Mouse (Mus musculus): ENCODE measurements around the gene Gba. TPM values are rescaled to one million over a fixed set of nuclear protein-coding genes. Genes with fewer than 3 reads are reported as not detected.
A peak's percentile ranks its signal among the peaks of the same experiment; 100 is the strongest.

Gba gene
- total RNA-seq, 2 experiments from 2014 or later, result 22.1 to 23.9 TPM

- peak in 1 of 2 experiments; percentile 39 for DNase-seq
- intact Hi-C loops (cut with DNase I), result no loop called here
Measured at GRCm38 (mm10) chr3:89233562-89234110, 30.9 kb downstream of the Gba start.

GRCm38 (mm10) chr3:89236516-89236915 is 33.8 kb downstream of the Gba start:
- DNase-seq, result no peak
- intact Hi-C loops (cut with DNase I), result no loop called here

GRCm38 (mm10) chr3:89237682-89238081 is 35.0 kb downstream of the Gba start:
- DNase-seq, result no peak
- intact Hi-C loops (cut with DNase I), result no loop called here

- no peak for DNase-seq
- intact Hi-C loops (cut with DNase I), result no loop called here
Measured at GRCm38 (mm10) chr3:89238494-89238893, 35.8 kb downstream of the Gba start.

GRCm38 (mm10) chr3:89242331-89242895 is 39.7 kb downstream of the Gba start:
- intact Hi-C loops (cut with DNase I), result no loop called here
- DNase-seq, result peak; percentile 54 to 78

- peak in 1 of 2 experiments; percentile 57 for DNase-seq
Measured at GRCm38 (mm10) chr3:89243609-89244008, 40.9 kb downstream of the Gba start.

GRCm38 (mm10) chr3:89244158-89244981 is 41.6 kb downstream of the Gba start:
- DNase-seq, result peak in 1 of 2 experiments; percentile 38
- intact Hi-C loops (cut with DNase I), result no loop called here

More at GRCm38 (mm10) chr3:89243609-89244008, 40.9 kb downstream of the Gba start:
- intact Hi-C loops (cut with DNase I), result no loop called here

- intact Hi-C loops (cut with DNase I), result no loop called here
- DNase-seq, result no peak
Measured at GRCm38 (mm10) chr3:89244982-89245687, 42.4 kb downstream of the Gba start.

GRCm38 (mm10) chr3:89245688-89246171 is 43.0 kb downstream of the Gba start, which contains the start of gene Krtcap2:
TSS of gene Krtcap2 (plus strand) at chr3:89245966.
- peak; percentile 33 to 36 for DNase-seq
- intact Hi-C loops (cut with DNase I), result no loop called here

GRCm38 (mm10) chr3:89246261-89247100 is 43.8 kb downstream of the Gba start, which contains the start of gene Trim46:
TSS of gene Trim46 (minus strand) at chr3:89246309.
- intact Hi-C loops (cut with DNase I), result no loop called here

GRCm38 (mm10) chr3:89247466-89247865 is 44.7 kb downstream of the Gba start:
- DNase-seq, result no peak
- intact Hi-C loops (cut with DNase I), result no loop called here

More at GRCm38 (mm10) chr3:89246261-89247100, 43.8 kb downstream of the Gba start, which contains the start of gene Trim46:
- peak; percentile 90 to 92 for DNase-seq

- intact Hi-C loops (cut with DNase I), result loop anchor here (1.0 to 2.0 kb wide), 3 partner anchors 16 to 58 kb away; no protein-coding TSS in a partner anchor
- peak; percentile 74 to 77 for DNase-seq
Measured at GRCm38 (mm10) chr3:89250435-89251040, 47.8 kb downstream of the Gba start.

- intact Hi-C loops (cut with DNase I), result loop anchor here (2.0 kb wide), 1 partner anchor 15 kb away; no protein-coding TSS in a partner anchor
- peak; percentile 68 to 69 for DNase-seq
Measured at GRCm38 (mm10) chr3:89251365-89251895, 48.7 kb downstream of the Gba start.

- no peak for DNase-seq
- intact Hi-C loops (cut with DNase I), result no loop called here
Measured at GRCm38 (mm10) chr3:89254994-89255393, 52.3 kb downstream of the Gba start.

- peak in 1 of 2 experiments; percentile 51 for DNase-seq
- intact Hi-C loops (cut with DNase I), result no loop called here
Measured at GRCm38 (mm10) chr3:89256177-89256576, 53.4 kb downstream of the Gba start.
